Mouse (Mus musculus) neural tube, embryonic 15.5 days (tissue): ENCODE data around the gene Ehd3. TPM values are rescaled to one million over a fixed set of nuclear protein-coding genes. Genes with fewer than 3 reads are reported as not detected.
"Not testable (repeated sequence)": the region's sequence is repeated elsewhere in the genome, so short reads cannot be mapped to it uniquely, and the experiment has no call there.

ENCODE experiments used
- ATAC-seq: fragments of 200-750 bp; cut with Nextera tagmentation; 2 replicates; pipeline ENCODE4 v1.8.0; 2017; ENCODE audit warnings: mild to moderate bottlenecking, moderate TSS enrichment, moderate library complexity; ENCODE audit not compliant: low FRiP score
- H3K27ac ChIP-seq: fragments of 300-500 bp; sonication (generic); replicated peaks from 2 replicates; pipeline ENCODE4 v1.5.1; 2015; ENCODE audit warnings: mild to moderate bottlenecking, inconsistent platforms
- H3K27me3 ChIP-seq: fragments of 300-500 bp; sonication (generic); replicated peaks from 2 replicates; pipeline ENCODE4 v1.6.1; 2015; ENCODE audit warnings: inconsistent platforms
- H3K36me3 ChIP-seq: fragments of 300-500 bp; sonication (generic); 2 replicates; pipeline ENCODE4 v1.6.1; 2015; ENCODE audit warnings: inconsistent platforms
- H3K4me1 ChIP-seq: fragments of 300-500 bp; sonication (generic); 2 replicates; pipeline ENCODE4 v1.6.1; 2015; ENCODE audit warnings: inconsistent platforms
- H3K4me2 ChIP-seq: fragments of 300-500 bp; sonication (generic); 2 replicates; pipeline ENCODE4 v1.6.1; 2015; ENCODE audit warnings: inconsistent platforms, mild to moderate bottlenecking, moderate library complexity
- H3K4me3 ChIP-seq: fragments of 300-500 bp; sonication (generic); replicated peaks from 2 replicates; pipeline ENCODE4 v1.5.1; 2015; ENCODE audit warnings: mild to moderate bottlenecking, inconsistent platforms
- H3K9ac ChIP-seq: fragments of 300-500 bp; sonication (generic); replicated peaks from 2 replicates; pipeline ENCODE4 v1.6.1; 2015; ENCODE audit warnings: mild to moderate bottlenecking, inconsistent platforms
- H3K9me3 ChIP-seq: fragments of 300-500 bp; sonication (generic); replicated peaks from 2 replicates; pipeline ENCODE4 v1.6.1; 2016; ENCODE audit warnings: inconsistent platforms
- WGBS: fragments of 180-500 bp; shearing (Covaris S2); methylation state at CpG from one replicate; pipeline ENCODE4 v1.1.7; 2015; ENCODE audit warnings: mixed read lengths; 5-methylcytosine and 5-hydroxymethylcytosine counted together
- polyA plus RNA-seq: library from polyadenylated mRNA; unstranded; fragments of >200 nt; fragmentation: Nextera tagmentation; extraction: Ambion mirVana; gene quantifications from 2 replicates; pipeline ENCODE4 v1.2.1, GENCODE M21; 2015

The Ehd3 gene
- polyA plus RNA-seq, 1 experiment from 2014 or later = 24.5 TPM

DNA sequence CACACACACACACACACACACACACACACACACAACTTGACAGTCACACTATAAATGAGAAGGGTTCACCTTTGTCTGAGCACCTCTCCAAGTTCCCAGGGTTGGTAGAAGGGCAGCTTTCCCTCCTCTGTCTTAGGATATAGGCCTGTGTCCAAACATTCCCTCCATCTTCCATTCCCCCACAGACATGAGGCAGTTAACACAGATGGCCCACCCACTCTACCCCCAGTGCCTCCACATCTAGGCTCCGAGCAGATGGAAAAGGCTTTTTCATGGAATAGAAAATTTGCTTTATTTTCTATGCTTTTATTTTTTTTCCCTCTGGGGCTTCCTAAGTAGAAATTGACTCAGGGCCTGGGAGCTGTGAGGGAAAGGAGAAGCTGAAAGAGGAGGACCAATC lies 26.6 kb downstream of the Ehd3 start:
- no peak overlapping the region for H3K27ac ChIP-seq
- WGBS = 93% methylated on average over 1 of the region's 1 CpGs
- peaks cover 39% of the 10 kb centered on the region for H3K36me3 ChIP-seq
- H3K4me2 ChIP-seq = no peak overlapping the region
- ATAC-seq = no peak
- H3K4me3 ChIP-seq = no peak overlapping the region
- H3K4me1 ChIP-seq = no peaks in the 10 kb centered on the region
- no peaks in the 10 kb centered on the region for H3K9me3 ChIP-seq
- no peak overlapping the region for H3K9ac ChIP-seq
- no peaks in the 10 kb centered on the region for H3K27me3 ChIP-seq

- Histone ChIP-seq H3K4me2 (no peak overlapping the region), H3K36me3 (peaks cover 39% of the 10 kb centered on the region)
- WGBS = 85% methylated on average over 4 of the region's 4 CpGs
Measured at GRCm38 (mm10) chr17:73831427-73831826, 27.5 kb downstream of the Ehd3 start.

GRCm38 (mm10) chr17:73832901-73833300 lies 29.0 kb downstream of the Ehd3 start:
- ATAC-seq = no peak
- H3K4me3 ChIP-seq = no peak overlapping the region
- no peak overlapping the region for H3K9ac ChIP-seq
- no peaks in the 10 kb centered on the region for H3K27me3 ChIP-seq
- no peaks in the 10 kb centered on the region for H3K4me1 ChIP-seq
- no peak overlapping the region for H3K27ac ChIP-seq
- peaks cover 25% of the 10 kb centered on the region for H3K36me3 ChIP-seq
- H3K4me2 ChIP-seq = no peak overlapping the region
- 97% methylated on average over 1 of the region's 1 CpGs for WGBS
- H3K9me3 ChIP-seq = no peaks in the 10 kb centered on the region

More at GRCm38 (mm10) chr17:73831427-73831826, 27.5 kb downstream of the Ehd3 start:
- Histone ChIP-seq H3K27ac (no peak overlapping the region), H3K4me1 (no peaks in the 10 kb centered on the region), H3K9me3 (no peaks in the 10 kb centered on the region), H3K9ac (no peak overlapping the region), H3K4me3 (no peak overlapping the region), H3K27me3 (no peaks in the 10 kb centered on the region)
- no peak for ATAC-seq

GRCm38 (mm10) chr17:73833474-73833873 lies 29.5 kb downstream of the Ehd3 start:
- 86% methylated on average over 3 of the region's 3 CpGs for WGBS
- no peak overlapping the region for H3K27ac ChIP-seq
- no peak overlapping the region for H3K4me2 ChIP-seq
- H3K4me3 ChIP-seq = no peak overlapping the region
- ATAC-seq = no peak
- no peaks in the 10 kb centered on the region for H3K27me3 ChIP-seq
- no peaks in the 10 kb centered on the region for H3K9me3 ChIP-seq
- no peaks in the 10 kb centered on the region for H3K4me1 ChIP-seq
- H3K9ac ChIP-seq = no peak overlapping the region
- peaks cover 20% of the 10 kb centered on the region for H3K36me3 ChIP-seq

GRCm38 (mm10) chr17:73836601-73837000 lies 32.7 kb downstream of the Ehd3 start:
- H3K9ac ChIP-seq = no peak overlapping the region
- no peak overlapping the region for H3K4me3 ChIP-seq
- no peaks in the 10 kb centered on the region for H3K27me3 ChIP-seq
- H3K4me2 ChIP-seq = no peak overlapping the region
- H3K36me3 ChIP-seq = no peaks in the 10 kb centered on the region
- H3K27ac ChIP-seq = no peak overlapping the region
- 91% methylated on average over 3 of the region's 3 CpGs for WGBS
- no peaks in the 10 kb centered on the region for H3K4me1 ChIP-seq
- no peak for ATAC-seq
- no peaks in the 10 kb centered on the region for H3K9me3 ChIP-seq

GRCm38 (mm10) chr17:73837244-73837643 lies 33.3 kb downstream of the Ehd3 start:
- H3K4me2 ChIP-seq = no peak overlapping the region
- no peak for ATAC-seq
- 91% methylated on average over 4 of the region's 4 CpGs for WGBS
- no peak overlapping the region for H3K9ac ChIP-seq
- no peaks in the 10 kb centered on the region for H3K4me1 ChIP-seq
- H3K36me3 ChIP-seq = no peaks in the 10 kb centered on the region
- no peaks in the 10 kb centered on the region for H3K27me3 ChIP-seq
- H3K9me3 ChIP-seq = no peaks in the 10 kb centered on the region
- no peak overlapping the region for H3K27ac ChIP-seq
- no peak overlapping the region for H3K4me3 ChIP-seq

GRCm38 (mm10) chr17:73839086-73839835 lies 35.3 kb downstream of the Ehd3 start:
- Histone ChIP-seq H3K4me3 (no peak overlapping the region), H3K9me3 (no peaks in the 10 kb centered on the region), H3K9ac (no peak overlapping the region), H3K27ac (no peak overlapping the region), H3K36me3 (no peaks in the 10 kb centered on the region), H3K4me2 (no peak overlapping the region), H3K4me1 (no peaks in the 10 kb centered on the region), H3K27me3 (no peaks in the 10 kb centered on the region)
- 76% methylated on average over 3 of the region's 3 CpGs for WGBS
- no peak for ATAC-seq

DNA sequence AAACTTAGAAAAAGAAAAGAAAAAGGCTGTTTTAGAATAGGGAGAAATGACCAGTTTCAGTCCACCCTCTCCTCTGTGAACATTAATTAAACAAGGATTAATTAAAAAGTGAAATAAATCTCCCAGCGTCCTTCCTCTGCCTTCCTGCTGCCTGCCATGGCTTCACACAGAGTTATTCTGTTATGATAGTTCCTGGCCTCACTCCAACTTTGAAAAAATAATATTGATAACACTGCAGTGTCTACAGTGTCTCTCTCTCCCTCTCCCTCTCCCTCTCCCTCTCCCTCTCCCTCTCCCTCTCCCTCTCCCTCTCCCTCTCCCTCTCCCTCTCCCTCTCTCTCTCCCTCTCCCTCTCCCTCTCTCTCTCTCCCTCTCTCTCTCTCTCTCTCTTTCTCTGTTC lies 35.9 kb downstream of the Ehd3 start:
- WGBS = 39% methylated on average over 1 of the region's 1 CpGs

DNA sequence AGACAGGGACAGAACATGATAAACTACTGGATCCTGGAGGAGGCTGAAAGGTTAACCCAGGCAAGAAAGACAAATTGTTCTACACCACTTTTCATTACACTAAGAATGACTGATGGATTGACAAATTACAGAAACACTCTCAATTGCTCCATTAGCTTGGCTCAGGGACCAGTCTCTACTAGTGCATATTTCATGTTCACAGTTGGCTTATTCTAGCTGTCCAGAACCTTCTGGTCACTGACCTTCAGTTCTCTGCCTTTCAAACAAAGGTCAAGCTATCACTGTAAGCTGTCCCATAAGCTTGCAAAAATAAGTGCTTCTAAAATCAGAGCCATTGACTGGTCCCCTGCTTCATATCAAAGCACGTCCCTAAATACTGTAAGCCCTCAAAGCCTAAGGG lies 39.0 kb downstream of the Ehd3 start:
- no peak overlapping the region for H3K27ac ChIP-seq

More for the DNA sequence above, 35.9 kb downstream of the Ehd3 start:
- not testable (repeated sequence) for H3K4me1 ChIP-seq, H3K4me3 ChIP-seq, H3K9ac ChIP-seq, H3K27me3 ChIP-seq, H3K4me2 ChIP-seq, ATAC-seq, H3K36me3 ChIP-seq, H3K27ac ChIP-seq, H3K9me3 ChIP-seq

GRCm38 (mm10) chr17:73845632-73846031 lies 41.7 kb downstream of the Ehd3 start:
- Histone ChIP-seq H3K27me3 (no peaks in the 10 kb centered on the region), H3K4me1 (no peaks in the 10 kb centered on the region), H3K9ac (no peak overlapping the region), H3K4me2 (no peak overlapping the region), H3K36me3 (no peaks in the 10 kb centered on the region), H3K9me3 (no peaks in the 10 kb centered on the region), H3K27ac (no peak overlapping the region), H3K4me3 (no peak overlapping the region)
- ATAC-seq = no peak
- 78% methylated on average over 3 of the region's 3 CpGs for WGBS

More for the DNA sequence above, 39.0 kb downstream of the Ehd3 start:
- no peak overlapping the region for H3K4me3 ChIP-seq
- no peaks in the 10 kb centered on the region for H3K4me1 ChIP-seq
- no peak for ATAC-seq
- no peaks in the 10 kb centered on the region for H3K27me3 ChIP-seq
- WGBS = 84% methylated on average over 1 of the region's 1 CpGs
- H3K9ac ChIP-seq = no peak overlapping the region
- H3K9me3 ChIP-seq = no peaks in the 10 kb centered on the region
- no peaks in the 10 kb centered on the region for H3K36me3 ChIP-seq
- H3K4me2 ChIP-seq = no peak overlapping the region

- WGBS = 90% methylated on average over 1 of the region's 1 CpGs
- H3K9me3 ChIP-seq = no peaks in the 10 kb centered on the region
Measured at GRCm38 (mm10) chr17:73847399-73847798, 43.5 kb downstream of the Ehd3 start.

GRCm38 (mm10) chr17:73853041-73853440 lies 49.1 kb downstream of the Ehd3 start:
- Histone ChIP-seq H3K36me3 (no peaks in the 10 kb centered on the region), H3K27me3 (no peaks in the 10 kb centered on the region), H3K9ac (no peak overlapping the region), H3K4me1 (no peaks in the 10 kb centered on the region), H3K9me3 (no peaks in the 10 kb centered on the region), H3K4me3 (no peak overlapping the region), H3K4me2 (no peak overlapping the region), H3K27ac (no peak overlapping the region)
- WGBS = 86% methylated on average over 11 of the region's 11 CpGs
- no peak for ATAC-seq

More at GRCm38 (mm10) chr17:73847399-73847798, 43.5 kb downstream of the Ehd3 start:
- Histone ChIP-seq H3K9ac (no peak overlapping the region), H3K4me1 (no peaks in the 10 kb centered on the region), H3K36me3 (no peaks in the 10 kb centered on the region), H3K4me3 (no peak overlapping the region), H3K27ac (no peak overlapping the region), H3K27me3 (no peaks in the 10 kb centered on the region), H3K4me2 (no peak overlapping the region)
- no peak for ATAC-seq
